18 mouse cellular contexts compared by ENCODE assay signal in the genomic region with DNA sequence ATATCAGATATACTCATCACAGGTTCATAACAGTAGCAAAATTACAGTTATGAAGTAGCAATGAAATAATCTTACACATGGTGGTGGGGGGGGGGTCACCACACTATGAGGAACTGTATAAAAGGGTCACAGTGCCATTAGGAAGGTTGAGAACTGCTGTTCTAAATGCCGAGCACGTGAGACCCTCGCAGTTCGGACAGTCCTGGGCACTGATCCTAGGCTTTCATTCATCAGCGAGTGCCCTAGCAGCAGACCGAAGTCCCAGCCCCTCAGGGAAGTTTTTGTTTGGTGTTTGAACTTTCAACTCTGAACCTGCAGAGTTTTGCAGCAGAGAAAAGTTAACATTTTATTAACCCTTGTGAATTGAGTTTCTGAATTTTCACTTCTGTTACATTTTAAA.
"Had no signal": no experiment of that assay in that cellular context is flagged by ENCODE, and none has a peak within 500 bp of the region (broad histone marks: within the 10 kb centered on the region; RNA-seq: fewer than 3 reads in every experiment).

No protein-coding gene starts in this region.

- H3K4me3 ChIP-seq: lung, embryonic 15.5 days; megakaryocyte, embryonic 14.5 days; midbrain, embryonic 12.5 days; neural tube, embryonic 12.5 days; stomach, embryonic 15.5 days had no signal

- H3K27ac ChIP-seq: lung, embryonic 15.5 days; macrophage; midbrain, embryonic 12.5 days; neural tube, embryonic 12.5 days; stomach, embryonic 15.5 days; stomach, postnatal 0 days had no signal

- H3K36me3 ChIP-seq: lung, embryonic 15.5 days; midbrain, embryonic 12.5 days; neural tube, embryonic 12.5 days; stomach, embryonic 15.5 days had no signal

- H3K27me3 ChIP-seq: lung, embryonic 15.5 days; midbrain, embryonic 12.5 days; neural tube, embryonic 12.5 days; stomach, embryonic 15.5 days had no signal

- H3K9me3 ChIP-seq: lung, embryonic 15.5 days; midbrain, embryonic 12.5 days; neural tube, embryonic 12.5 days; stomach, embryonic 15.5 days had no signal

- H3K4me2 ChIP-seq: lung, embryonic 15.5 days; midbrain, embryonic 12.5 days; neural tube, embryonic 12.5 days; stomach, embryonic 15.5 days had no signal

- H3K9ac ChIP-seq: liver, postnatal 0 days; lung, embryonic 15.5 days; midbrain, embryonic 12.5 days; neural tube, embryonic 12.5 days; stomach, embryonic 15.5 days had no signal

- H3K4me1 ChIP-seq: lung, embryonic 15.5 days; megakaryocyte, embryonic 14.5 days; midbrain, embryonic 12.5 days; neural tube, embryonic 12.5 days; stomach, embryonic 15.5 days had no signal

- DNase-seq: liver, postnatal 0 days; lung, adult 2 months; lung, postnatal 14 days; lung, postnatal 36 days; midbrain, embryonic 14.5 days; right cerebral cortex, postnatal 14 days; thymus, adult 2 months; thymus, postnatal 25 days; thymus, postnatal 4 days had no signal

- ATAC-seq: liver, postnatal 0 days; lung, postnatal 0 days; midbrain, embryonic 16.5 days had no signal
